8 mouse cellular contexts compared by ENCODE assay signal in genomic region chr12:28589090-28589868, GRCm38 (mm10). TPM values are rescaled to one million over a fixed set of nuclear protein-coding genes. Genes with fewer than 3 reads are reported as not detected.
A peak's percentile ranks its signal among the peaks of the same experiment; 100 is the strongest.
DNase-seq lines count a peak whose midpoint lies in the region; ATAC-seq and TF ChIP-seq lines count a peak whose summit lies in the region.

No protein-coding gene starts in this region.

- 11% methylated on average over 24 of the region's 24 CpGs for WGBS in forebrain, embryonic 11.5 days
- 8% methylated on average over 24 of the region's 24 CpGs for WGBS in heart, embryonic 15.5 days
- 8% methylated on average over 24 of the region's 24 CpGs for WGBS in liver, embryonic 13.5 days (ENCODE audit: insufficient replicate concordance)
- 10% methylated on average over 24 of the region's 24 CpGs for WGBS in neural tube, embryonic 12.5 days
- WGBS in stomach, postnatal 0 days: 7% methylated on average over 24 of the region's 24 CpGs

- no peak for TF ChIP-seq EP300 in CH12.LX (IDR thresholded peaks at IDR 0.05; ENCODE audit: low read length)
- no peak for TF ChIP-seq EP300 in stomach, postnatal 0 days (optimal IDR thresholded peaks at IDR 0.05)

- DNase-seq in CH12.LX (ENCODE audit: extremely low read depth): peak; percentile 87
- peak; percentile 11 for DNase-seq in c-Kit-negative CD71-positive TER-119-positive erythroid progenitor cells, embryonic 14.5 days (ENCODE audit: low read depth, low spot score)
- peak; percentile 87 for DNase-seq in forebrain, embryonic 11.5 days (ENCODE audit: low spot score)
- peak; percentile 86 for DNase-seq in kidney, postnatal 25 days
- DNase-seq in liver, embryonic 13.5 days: peak; percentile 46
- peak; percentile 75 for DNase-seq in stomach, postnatal 0 days (ENCODE audit: low spot score)

- H3K4me1 ChIP-seq in CH12.LX (ENCODE audit: control insufficient read depth in 1 of 2, insufficient read depth in 2 of 2): no peaks in the 10 kb centered on the region; a peak in 2 of 4 replicates
- H3K4me1 ChIP-seq in forebrain, embryonic 11.5 days (replicated peaks; ENCODE audit: control insufficient read depth, insufficient read depth, low read length): no peaks in the 10 kb centered on the region
- H3K4me1 ChIP-seq in heart, embryonic 15.5 days (replicated peaks): peaks cover 8% of the 10 kb centered on the region; the same call in 1 of the 2 replicates
- H3K4me1 ChIP-seq in liver, embryonic 13.5 days (replicated peaks): 0 out of 2 replicates have a peak, but pooled peaks cover 5% of the 10 kb centered on the region
- H3K4me1 ChIP-seq in neural tube, embryonic 12.5 days: 0 out of 2 replicates have a peak, but pooled peaks cover 8% of the 10 kb centered on the region
- no peaks in the 10 kb centered on the region for H3K4me1 ChIP-seq in stomach, postnatal 0 days (replicated peaks; ENCODE audit: control insufficient read depth, insufficient read depth)

- in situ Hi-C loops in CH12.LX (cut with MboI; ENCODE audit: low pct_ligation_motif_present, low pct_unique_long_range_greater_than_20kb, low sequenced_read_pairs): loop anchor here (25.0 kb wide), 1 partner anchor 523 kb away; no protein-coding TSS in a partner anchor

- H3K9ac ChIP-seq in CH12.LX (ENCODE audit: insufficient read depth, low read depth): no peak overlapping the region
- H3K9ac ChIP-seq in forebrain, embryonic 11.5 days (ENCODE audit: low read length): peak overlapping the region; percentile 52
- H3K9ac ChIP-seq in heart, embryonic 15.5 days: no peak overlapping the region
- H3K9ac ChIP-seq in liver, embryonic 13.5 days: no peak overlapping the region
- H3K9ac ChIP-seq in neural tube, embryonic 12.5 days: peak overlapping the region; percentile 57
- peak overlapping the region; percentile 14 for H3K9ac ChIP-seq in stomach, postnatal 0 days (ENCODE audit: low read length)

- H3K4me2 ChIP-seq in CH12.LX (ENCODE audit: insufficient read depth, low read depth, poor library complexity, severe bottlenecking): peak overlapping the region; percentile 88
- H3K4me2 ChIP-seq in forebrain, embryonic 11.5 days (ENCODE audit: low read depth, low read length, severe bottlenecking): peak overlapping the region; percentile 73
- H3K4me2 ChIP-seq in heart, embryonic 15.5 days: peak overlapping the region; percentile 69
- H3K4me2 ChIP-seq in liver, embryonic 13.5 days: peak overlapping the region; percentile 53
- H3K4me2 ChIP-seq in neural tube, embryonic 12.5 days (replicated peaks): peak overlapping the region; percentile 67
- H3K4me2 ChIP-seq in stomach, postnatal 0 days (replicated peaks; ENCODE audit: low read depth): peak overlapping the region; percentile 65

- no peak overlapping the region for H3K27ac ChIP-seq in CH12.LX (ENCODE audit: insufficient read depth, low read depth)
- no peak overlapping the region for H3K27ac ChIP-seq in forebrain, embryonic 11.5 days (ENCODE audit: low read depth, low read length)
- H3K27ac ChIP-seq in heart, embryonic 15.5 days: no peak overlapping the region
- H3K27ac ChIP-seq in liver, embryonic 13.5 days: no peak overlapping the region
- H3K27ac ChIP-seq in neural tube, embryonic 12.5 days: no peak overlapping the region
- H3K27ac ChIP-seq in stomach, postnatal 0 days (replicated peaks): no peak overlapping the region

- H3K9me3 ChIP-seq in CH12.LX (replicated peaks; ENCODE audit: low read length): no peaks in the 10 kb centered on the region
- no peaks in the 10 kb centered on the region for H3K9me3 ChIP-seq in forebrain, embryonic 11.5 days (ENCODE audit: control insufficient read depth, low read length)
- no peaks in the 10 kb centered on the region for H3K9me3 ChIP-seq in heart, embryonic 15.5 days (replicated peaks)
- H3K9me3 ChIP-seq in liver, embryonic 13.5 days (replicated peaks): no peaks in the 10 kb centered on the region
- H3K9me3 ChIP-seq in neural tube, embryonic 12.5 days: no peaks in the 10 kb centered on the region
- H3K9me3 ChIP-seq in stomach, postnatal 0 days (ENCODE audit: control insufficient read depth, low read length): no peaks in the 10 kb centered on the region

- no peaks in the 10 kb centered on the region for H3K79me2 ChIP-seq in CH12.LX (replicated peaks; ENCODE audit: control insufficient read depth, extremely low read depth, insufficient read depth, poor library complexity, severe bottlenecking)

- dilution Hi-C loops in CH12.LX (cut with MboI; ENCODE audit: extremely low pct_ligation_motif_present, extremely low pct_unique_long_range_greater_than_20kb, low sequenced_read_pairs): no loop called here

- TF ChIP-seq POLR2A in CH12.LX (IDR thresholded peaks at IDR 0.05; ENCODE audit: low read depth, low read length): no peak

- peak; percentile 41 to 93 for TF ChIP-seq CTCF in CH12.LX (conservative IDR thresholded peaks at IDR 0.05 in 1 of 2, IDR thresholded peaks at IDR 0.05 in 1 of 2; ENCODE audit: low read depth in 2 of 2, low read length in 2 of 2)
- peak; percentile 90 for TF ChIP-seq CTCF in stomach, postnatal 0 days (IDR thresholded peaks at IDR 0.05; ENCODE audit: low read depth)

- peak; percentile 99 for TF ChIP-seq RAD21 in CH12.LX (IDR thresholded peaks at IDR 0.05; ENCODE audit: low read depth, low read length)

- peak overlapping the region in 1 of 3 experiments; percentile 17 for H3K4me3 ChIP-seq in CH12.LX (replicated peaks in 1 of 3; ENCODE audit: low read depth in 2 of 3, low read length in 2 of 3, poor library complexity in 1 of 3)
- H3K4me3 ChIP-seq in forebrain, embryonic 11.5 days (ENCODE audit: low read depth, low read length): peak overlapping the region; percentile 37
- H3K4me3 ChIP-seq in heart, embryonic 15.5 days: peak overlapping the region; percentile 44
- peak overlapping the region; percentile 34 for H3K4me3 ChIP-seq in liver, embryonic 13.5 days (replicated peaks)
- peak overlapping the region; percentile 31 for H3K4me3 ChIP-seq in neural tube, embryonic 12.5 days
- H3K4me3 ChIP-seq in stomach, postnatal 0 days (ENCODE audit: low read depth, low read length): peak overlapping the region; percentile 40

- ATAC-seq in forebrain, embryonic 11.5 days (replicated peaks; ENCODE audit: low FRiP score): peak; percentile 90
- peak; percentile 77 for ATAC-seq in heart, embryonic 15.5 days (replicated peaks; ENCODE audit: insufficient number of reproducible peaks, insufficient read depth, low FRiP score, low read depth)
- ATAC-seq in liver, embryonic 13.5 days (ENCODE audit: low read depth): peak; percentile 70
- peak; percentile 95 for ATAC-seq in neural tube, embryonic 12.5 days (ENCODE audit: low FRiP score, low read depth)
- ATAC-seq in stomach, postnatal 0 days (ENCODE audit: low FRiP score, low TSS enrichment): peak; percentile 84

- H3K27me3 ChIP-seq in CH12.LX (replicated peaks): peaks cover 49% of the 10 kb centered on the region
- peaks cover 2% of the 10 kb centered on the region; the same call in 1 of the 2 replicates for H3K27me3 ChIP-seq in forebrain, embryonic 11.5 days (ENCODE audit: control insufficient read depth, insufficient read depth, low read length)
- H3K27me3 ChIP-seq in heart, embryonic 15.5 days: peaks cover 18% of the 10 kb centered on the region
- peaks cover 12% of the 10 kb centered on the region; the same call in 1 of the 2 replicates for H3K27me3 ChIP-seq in liver, embryonic 13.5 days
- H3K27me3 ChIP-seq in neural tube, embryonic 12.5 days (replicated peaks): no peaks in the 10 kb centered on the region
- no peaks in the 10 kb centered on the region for H3K27me3 ChIP-seq in stomach, postnatal 0 days (ENCODE audit: control insufficient read depth, insufficient read depth, low read length)

- H3K36me3 ChIP-seq in CH12.LX (replicated peaks in 1 of 2; ENCODE audit: control insufficient read depth in 1 of 2, insufficient read depth in 1 of 2, low read length in 1 of 2): no peaks in the 10 kb centered on the region
- no peaks in the 10 kb centered on the region for H3K36me3 ChIP-seq in forebrain, embryonic 11.5 days (ENCODE audit: control insufficient read depth, insufficient read depth, low read length)
- H3K36me3 ChIP-seq in heart, embryonic 15.5 days: no peaks in the 10 kb centered on the region
- no peaks in the 10 kb centered on the region for H3K36me3 ChIP-seq in liver, embryonic 13.5 days
- H3K36me3 ChIP-seq in neural tube, embryonic 12.5 days: no peaks in the 10 kb centered on the region
- no peaks in the 10 kb centered on the region for H3K36me3 ChIP-seq in stomach, postnatal 0 days (ENCODE audit: control insufficient read depth, insufficient read depth, low read length)

RNA-seq across cellular contexts. Expression of gene Allc, which starts 7.0 kb away (rescaled TPM):
- total RNA-seq in CH12.LX (2012; rRNA removed): not detected in 2 replicates
- not detected in 2 replicates for total RNA-seq in CH12.LX (2014; rRNA removed)
- polyA plus RNA-seq in CH12.LX (2012; ENCODE audit: insufficient read length, low read depth): not detected in 2 replicates
- polyA plus RNA-seq in forebrain, embryonic 11.5 days (2014; fragmentation: Nextera tagmentation; extraction: Ambion mirVana): not detected in 2 replicates
- polyA plus RNA-seq in heart, embryonic 15.5 days (2015; fragmentation: Nextera tagmentation; extraction: Ambion mirVana): 0.13 TPM in 1 of 2 replicates, not detected in the other
- polyA plus RNA-seq in liver, embryonic 13.5 days (2015; fragmentation: Nextera tagmentation; extraction: Ambion mirVana): not detected in 2 replicates
- polyA plus RNA-seq in neural tube, embryonic 12.5 days (2016; fragmentation: Nextera tagmentation; extraction: Ambion mirVana): not detected in 2 replicates
- polyA plus RNA-seq in stomach, postnatal 0 days (2015; fragmentation: Nextera tagmentation; extraction: Ambion mirVana): not detected in 2 replicates

RNA-seq across cellular contexts. Expression of gene Colec11, which starts 33.9 kb away (rescaled TPM):
- not detected in 2 replicates for total RNA-seq in CH12.LX (2012; rRNA removed)
- total RNA-seq in CH12.LX (2014; rRNA removed): not detected in 2 replicates
- not detected in 2 replicates for polyA plus RNA-seq in CH12.LX (2012; ENCODE audit: insufficient read length, low read depth)
- not detected in 2 replicates for polyA plus RNA-seq in forebrain, embryonic 11.5 days (2014; fragmentation: Nextera tagmentation; extraction: Ambion mirVana)
- 17.5 TPM in 2 replicates for polyA plus RNA-seq in heart, embryonic 15.5 days (2015; fragmentation: Nextera tagmentation; extraction: Ambion mirVana)
- 14.9 and 17.2 TPM in 2 replicates for polyA plus RNA-seq in liver, embryonic 13.5 days (2015; fragmentation: Nextera tagmentation; extraction: Ambion mirVana)
- 0.43 and 0.44 TPM in 2 replicates for polyA plus RNA-seq in neural tube, embryonic 12.5 days (2016; fragmentation: Nextera tagmentation; extraction: Ambion mirVana)
- 0.57 and 0.85 TPM in 2 replicates for polyA plus RNA-seq in stomach, postnatal 0 days (2015; fragmentation: Nextera tagmentation; extraction: Ambion mirVana)

RNA-seq across cellular contexts. Expression of gene Dcdc2c, which starts 37.1 kb away (rescaled TPM):
- total RNA-seq in CH12.LX (2012; rRNA removed) (not detected in 2 replicates), CH12.LX (2014; rRNA removed) (not detected in 2 replicates)
- polyA plus RNA-seq in CH12.LX (2012; ENCODE audit: insufficient read length, low read depth): not detected in 2 replicates
- polyA plus RNA-seq in forebrain, embryonic 11.5 days (2014; fragmentation: Nextera tagmentation; extraction: Ambion mirVana): 0.21 and 0.31 TPM in 2 replicates
- polyA plus RNA-seq in heart, embryonic 15.5 days (2015; fragmentation: Nextera tagmentation; extraction: Ambion mirVana): not detected in 2 replicates
- polyA plus RNA-seq in liver, embryonic 13.5 days (2015; fragmentation: Nextera tagmentation; extraction: Ambion mirVana): 0.07 TPM in 1 of 2 replicates, not detected in the other
- 0.43 TPM in 1 of 2 replicates, not detected in the other for polyA plus RNA-seq in neural tube, embryonic 12.5 days (2016; fragmentation: Nextera tagmentation; extraction: Ambion mirVana)
- polyA plus RNA-seq in stomach, postnatal 0 days (2015; fragmentation: Nextera tagmentation; extraction: Ambion mirVana): 0.06 TPM in 1 of 2 replicates, not detected in the other

RNA-seq across cellular contexts. Expression of gene Rps7, which starts 46.5 kb away (rescaled TPM):
- total RNA-seq in CH12.LX (2012; rRNA removed) (2,570 and 2,803 TPM in 2 replicates), CH12.LX (2014; rRNA removed) (2,791 and 3,047 TPM in 2 replicates)
- 753 and 994 TPM in 2 replicates for polyA plus RNA-seq in CH12.LX (2012; ENCODE audit: insufficient read length, low read depth)
- 626 and 751 TPM in 2 replicates for polyA plus RNA-seq in forebrain, embryonic 11.5 days (2014; fragmentation: Nextera tagmentation; extraction: Ambion mirVana)
- polyA plus RNA-seq in heart, embryonic 15.5 days (2015; fragmentation: Nextera tagmentation; extraction: Ambion mirVana): 344 and 408 TPM in 2 replicates
- polyA plus RNA-seq in liver, embryonic 13.5 days (2015; fragmentation: Nextera tagmentation; extraction: Ambion mirVana): 588 and 611 TPM in 2 replicates
- 594 and 599 TPM in 2 replicates for polyA plus RNA-seq in neural tube, embryonic 12.5 days (2016; fragmentation: Nextera tagmentation; extraction: Ambion mirVana)
- 726 and 771 TPM in 2 replicates for polyA plus RNA-seq in stomach, postnatal 0 days (2015; fragmentation: Nextera tagmentation; extraction: Ambion mirVana)

Comparison
In these comparisons a context has a peak if more than half of its experiments do, and no peak if none do; other contexts are left out.
1. DNase-seq: peak in every context shown above with its lines; median percentile 87 in CH12.LX; 87 in forebrain, embryonic 11.5 days; 86 in kidney, postnatal 25 days; 75 in stomach, postnatal 0 days; 46 in liver, embryonic 13.5 days; 11 in c-Kit-negative CD71-positive TER-119-positive erythroid progenitor cells, embryonic 14.5 days.
2. H3K9ac ChIP-seq: peak in forebrain, embryonic 11.5 days (single experiment), neural tube, embryonic 12.5 days (single experiment) and stomach, postnatal 0 days (single experiment); none in CH12.LX (single experiment), heart, embryonic 15.5 days (single experiment) and liver, embryonic 13.5 days (single experiment).
3. Peak in every context shown above with its lines, with median percentiles within 50 percentile points of each other: H3K4me2 ChIP-seq and ATAC-seq.